Mouse (Mus musculus) megakaryocyte-erythroid progenitor cell, adult 5-6 weeks (primary cell): ENCODE measurements around the gene Ykt6. TPM values are rescaled to one million over a fixed set of nuclear protein-coding genes. Genes with fewer than 3 reads are reported as not detected.

Experiments
- ATAC-seq: replicated peaks from 2 replicates; pipeline ENCODE4 v1.8.0; 2016; ENCODE audit warnings: mild to moderate bottlenecking, inconsistent platforms; ENCODE audit not compliant: severe bottlenecking, poor library complexity, low FRiP score, low TSS enrichment
- total RNA-seq, 2 experiments: library from RNA; stranded (forward) in 1 of 2; stranded (reverse) in 1 of 2; fragments of 200-1000, 215-1000 nt in 1 of 2; fragments of >200 nt in 1 of 2; fragmentation: Nextera tagmentation in 1 of 2; gene quantifications; 2 replicates each; pipeline ENCODE4 v1.2.3; 2014 to 2017

Ykt6 gene
- total RNA-seq, 2 experiments from 2014 or later, result 37.7 to 43.6 TPM

DNA sequence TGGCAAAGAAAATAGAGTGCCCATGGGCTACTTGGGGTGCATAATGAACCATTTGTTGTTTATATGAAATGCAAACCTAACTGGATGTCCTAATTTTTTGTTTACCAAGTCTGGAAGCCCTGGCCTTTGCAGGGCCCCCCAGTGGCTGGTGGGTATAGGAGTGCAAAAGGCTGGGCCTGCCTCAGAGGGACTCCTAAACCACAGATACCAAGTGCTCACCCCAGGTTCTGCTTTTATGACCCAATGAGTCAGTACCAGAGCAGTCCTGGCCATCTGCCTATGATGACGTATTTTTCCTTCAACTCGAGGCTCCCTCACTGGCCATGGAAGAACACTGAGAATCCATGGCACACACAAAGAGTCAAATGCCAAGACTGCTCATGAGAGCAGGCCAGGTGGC is 10.4 kb upstream of the Ykt6 start:
- ATAC-seq, result no peak

DNA sequence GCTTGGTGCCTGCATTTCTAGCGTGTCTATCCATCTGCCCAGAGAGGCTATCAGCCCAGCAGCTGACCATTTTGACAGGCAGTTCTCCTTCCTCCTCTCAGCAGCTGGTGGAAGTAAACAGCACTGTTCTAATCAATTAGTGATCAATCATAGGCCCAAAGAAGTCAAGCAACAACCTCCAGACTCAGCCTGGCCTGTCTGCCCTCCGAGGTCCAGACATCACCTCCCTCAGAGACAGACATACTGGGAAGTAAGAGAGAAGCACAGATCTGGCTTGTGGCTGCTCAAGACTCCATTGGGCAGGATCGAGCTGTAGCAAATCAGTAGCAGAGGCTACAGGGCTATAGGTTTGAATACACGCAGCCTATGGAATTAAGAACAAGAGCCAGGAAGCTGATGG is 7.7 kb upstream of the Ykt6 start:
- ATAC-seq, result no peak

DNA sequence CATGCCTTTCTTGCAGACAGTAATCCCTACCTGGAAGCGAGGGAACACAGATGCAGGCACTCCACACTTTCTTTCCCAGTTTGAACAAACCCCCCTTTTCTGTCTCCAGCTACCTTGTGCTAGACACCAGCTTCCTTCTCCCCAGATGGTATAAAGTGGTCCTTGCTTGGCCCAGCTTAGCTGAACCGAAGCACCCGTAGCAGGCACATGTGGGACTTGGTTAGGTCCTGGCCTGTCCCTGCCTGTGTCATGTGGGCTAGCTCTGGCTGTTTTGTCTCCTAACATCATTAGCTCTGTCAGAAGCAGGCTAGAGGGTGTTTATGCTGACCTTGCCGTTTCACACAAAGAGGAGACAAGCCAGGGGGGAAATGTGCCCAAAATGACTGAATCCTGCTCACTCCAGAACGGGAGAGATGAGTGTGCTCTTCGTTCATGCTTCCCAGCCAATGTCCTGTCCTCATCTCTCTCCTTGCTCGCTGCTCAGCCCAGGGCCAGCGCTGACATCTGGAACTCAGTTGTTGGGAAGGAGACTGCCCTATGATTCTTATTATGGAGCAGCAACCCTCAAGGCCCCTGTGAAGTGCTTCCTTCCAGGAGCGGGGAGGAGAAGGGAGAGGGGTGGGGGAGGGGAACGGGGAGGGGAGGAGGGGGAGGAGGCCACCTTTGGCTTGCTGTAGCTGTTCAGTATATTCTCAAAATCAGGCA is 6.8 kb upstream of the Ykt6 start:
- no peak for ATAC-seq

DNA sequence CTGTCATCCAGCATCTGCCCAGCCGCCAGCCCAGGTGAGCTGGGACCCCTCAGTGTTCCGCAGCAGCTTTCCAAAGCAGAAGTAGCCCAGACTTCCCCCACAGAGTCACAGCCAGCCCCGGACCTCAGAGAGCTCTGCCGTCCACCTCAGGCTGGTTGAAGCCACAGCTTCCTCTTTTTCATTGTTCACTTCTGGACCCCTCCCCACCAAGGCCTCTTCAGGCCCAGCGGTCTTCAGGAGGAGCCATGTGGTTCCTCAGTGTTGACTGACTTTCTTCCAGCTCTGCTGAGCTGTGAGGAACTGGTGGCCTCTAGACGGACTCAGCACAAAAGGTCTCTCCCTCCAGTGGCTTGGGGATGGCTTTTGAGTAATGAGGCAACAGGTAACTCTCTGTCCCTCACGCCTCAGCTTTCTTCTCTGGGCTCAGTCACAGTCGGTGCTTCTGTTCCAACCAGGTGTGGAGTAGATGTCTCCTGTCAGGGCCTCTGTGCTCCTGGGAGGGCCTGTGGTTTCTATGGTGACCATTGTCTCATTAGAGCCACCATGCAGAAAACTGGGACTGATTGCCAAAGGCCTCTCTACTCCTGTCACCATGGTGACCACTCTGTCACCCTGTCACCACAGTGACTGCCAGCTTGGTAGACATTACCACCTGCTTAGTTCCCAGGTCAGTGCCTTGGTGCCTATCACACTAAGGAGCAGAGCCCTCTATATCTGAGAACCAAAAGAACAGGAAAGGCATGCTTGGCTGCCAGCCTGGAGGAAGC is 5.7 kb upstream of the Ykt6 start, which contains the start of gene Gck:
Gck (minus strand) TSS at position 496 of the 767 bp plus-strand sequence.
- ATAC-seq, result 0 out of 2 replicates have a peak, but pooled peaks have one; percentile 37

DNA sequence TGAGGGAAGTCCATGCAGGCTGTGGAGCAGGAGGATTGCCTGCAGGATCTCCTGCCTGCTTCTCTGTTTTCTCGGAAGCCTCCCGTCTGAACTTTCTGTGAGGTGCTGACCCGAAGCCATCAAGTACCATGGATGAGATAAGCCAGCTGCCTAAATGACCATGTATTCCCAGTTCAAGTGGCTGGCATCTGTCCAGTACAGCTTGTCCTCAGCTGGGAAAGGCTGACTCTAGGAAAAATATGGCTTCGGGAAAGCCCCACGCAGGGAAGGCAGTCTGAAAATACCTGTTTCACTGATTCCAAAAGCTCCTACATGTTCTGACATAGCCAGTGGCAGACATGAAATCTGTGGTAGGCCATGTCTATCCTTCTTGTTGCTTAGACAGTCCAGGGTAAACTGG is 3.0 kb upstream of the Ykt6 start:
- no peak for ATAC-seq

DNA sequence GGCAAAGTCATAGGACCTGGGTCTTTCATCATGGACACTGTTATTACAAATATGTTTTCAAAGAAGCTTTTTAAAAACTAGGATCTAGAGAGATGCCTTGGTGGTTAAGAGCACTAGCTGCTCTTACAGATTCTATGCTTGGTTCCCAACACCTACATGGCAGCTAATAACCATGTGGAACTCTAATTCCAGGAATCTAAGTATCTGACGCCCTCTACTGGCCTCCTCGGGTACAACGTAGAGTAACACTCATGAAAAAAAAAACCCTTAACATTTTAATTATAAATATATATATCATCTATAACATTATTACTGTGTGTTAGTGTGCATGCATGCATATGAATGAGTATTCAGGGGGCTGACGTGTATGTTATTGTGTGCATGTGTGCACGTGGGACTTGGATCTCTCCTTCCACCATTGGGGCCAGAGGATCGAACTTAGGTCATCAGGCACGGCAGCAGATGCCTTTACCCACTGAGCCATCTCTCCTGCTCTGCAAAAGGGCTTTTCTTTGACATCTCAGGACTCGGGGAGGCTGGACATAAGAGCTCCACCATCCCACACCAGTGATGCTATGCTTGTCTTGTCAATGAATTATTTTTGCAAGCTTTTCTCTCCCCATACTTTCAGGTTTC is 2.2 kb upstream of the Ykt6 start:
- no peak for ATAC-seq

DNA sequence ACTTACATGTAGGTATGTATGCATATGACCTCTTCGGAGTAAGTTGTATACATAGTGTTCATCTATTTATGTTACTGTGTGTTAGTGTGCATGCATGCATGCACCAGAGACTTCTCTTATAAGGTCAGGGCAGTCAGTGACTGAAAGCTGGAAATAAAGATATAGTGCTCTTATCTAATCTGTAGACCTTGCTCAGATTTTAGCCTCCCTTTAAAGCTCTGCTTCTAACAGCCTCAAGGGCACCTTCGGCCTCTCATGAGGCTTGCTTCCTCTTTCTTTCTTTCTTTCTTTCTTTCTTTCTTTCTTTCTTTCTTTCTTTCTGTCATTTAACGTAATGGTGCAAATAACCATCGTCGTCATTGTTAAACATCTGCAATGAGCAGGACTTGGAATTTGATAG is 1.1 kb upstream of the Ykt6 start:
- no peak for ATAC-seq

DNA sequence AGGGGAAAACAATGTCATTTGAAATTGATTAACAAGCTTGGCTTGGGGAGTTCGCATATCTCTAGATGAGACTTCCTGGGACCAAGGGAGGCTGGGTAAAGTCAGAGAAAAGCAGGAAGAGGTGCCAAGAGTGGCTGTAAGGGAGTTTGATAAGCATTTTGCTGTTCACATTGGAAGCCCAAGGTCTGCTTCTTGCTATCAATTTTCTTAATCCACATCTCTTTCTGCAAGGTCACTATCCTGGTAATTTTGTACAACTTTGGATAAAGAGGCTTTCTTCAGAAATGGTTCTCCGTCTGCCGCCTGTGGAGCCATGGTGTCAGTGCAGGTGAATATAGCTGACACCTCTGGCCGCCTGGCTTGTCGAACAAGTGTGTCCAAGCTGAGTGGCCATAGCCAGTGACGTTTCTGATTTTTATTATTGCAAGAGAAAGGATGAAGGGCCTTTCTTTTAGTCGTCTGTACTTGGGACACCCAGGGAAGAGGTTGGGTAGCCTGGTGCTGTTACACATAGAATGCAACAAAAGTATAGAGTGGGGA is 458 bp upstream of the Ykt6 start:
- ATAC-seq, result peak; percentile 84

DNA sequence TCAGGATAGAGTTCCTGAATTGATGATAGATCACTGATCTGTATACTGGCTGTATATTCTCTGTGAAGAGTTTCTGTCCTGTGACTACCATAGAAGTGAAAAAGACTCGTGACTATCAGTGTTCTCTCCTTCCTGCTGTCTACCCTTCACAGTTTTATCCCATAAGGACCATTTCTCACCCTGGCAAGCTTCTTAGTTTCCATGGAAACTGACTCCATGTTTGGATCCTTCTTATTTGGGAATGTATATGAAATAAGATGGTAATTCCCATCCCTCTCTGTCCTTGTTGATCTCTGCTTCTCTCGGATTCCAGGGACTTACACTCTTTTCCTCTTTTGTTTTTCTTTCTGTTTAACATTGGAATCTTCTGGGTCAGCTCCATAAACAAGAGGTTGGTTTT is 4.6 kb downstream of the Ykt6 start:
- no peak for ATAC-seq

DNA sequence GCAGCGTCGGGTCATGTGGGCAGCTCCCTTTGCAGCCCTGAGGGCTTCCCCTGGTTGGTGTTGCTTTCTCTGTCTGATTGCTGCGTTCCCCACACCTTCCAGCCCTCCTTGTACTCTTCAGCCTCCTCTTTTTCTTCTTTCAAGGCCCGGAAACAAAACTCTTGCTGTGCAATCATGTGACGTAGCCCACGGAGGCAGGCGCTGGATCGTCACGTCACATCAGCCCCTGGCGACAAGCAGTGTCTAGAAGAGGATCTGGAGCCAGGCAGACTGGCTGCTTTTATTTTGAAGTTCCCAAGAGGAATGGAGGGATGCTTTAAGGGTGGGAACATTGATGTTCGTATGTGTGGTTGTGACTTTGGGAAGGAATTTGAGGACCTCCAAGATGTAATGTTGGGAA is 10.4 kb downstream of the Ykt6 start:
- no peak for ATAC-seq

DNA sequence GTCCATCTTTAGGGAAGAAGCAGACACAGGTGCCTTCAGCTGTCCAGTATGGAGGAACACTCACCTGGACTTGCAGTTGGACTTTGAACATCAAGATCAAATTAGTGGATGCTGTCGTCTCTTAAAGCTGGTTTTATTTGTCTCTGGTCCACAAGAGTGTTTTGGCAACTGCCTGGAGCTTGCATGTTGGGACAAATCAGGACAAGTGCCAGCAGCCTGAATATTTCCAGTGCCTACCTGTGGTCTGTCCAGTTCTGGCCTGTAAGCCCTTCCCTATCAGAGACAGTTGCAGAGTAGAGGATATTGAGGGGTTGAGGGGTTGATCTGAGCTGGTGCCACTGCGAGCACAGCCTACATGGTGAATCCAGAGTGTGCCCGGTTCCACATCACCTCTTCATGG is 11.3 kb downstream of the Ykt6 start:
- no peak for ATAC-seq

DNA sequence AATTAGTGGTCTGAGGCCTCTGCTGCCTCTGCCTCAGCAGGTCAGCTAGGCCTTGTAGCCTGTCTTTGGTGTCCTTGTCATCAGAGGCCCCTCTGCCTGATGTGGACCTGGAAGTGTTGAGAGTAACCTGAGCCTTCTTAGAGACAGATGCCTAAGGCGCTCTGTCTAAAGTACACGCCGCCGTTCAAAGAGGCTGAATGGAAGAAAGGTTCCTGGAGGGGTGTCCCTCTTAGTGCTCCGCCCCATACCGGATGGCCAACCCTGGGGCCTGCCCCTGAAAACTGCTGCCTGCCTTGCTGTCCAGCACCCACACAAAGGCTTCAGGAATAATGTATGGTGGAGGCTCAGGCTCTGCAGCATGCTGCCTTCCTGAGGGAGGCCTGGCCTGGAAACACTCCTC is 12.7 kb downstream of the Ykt6 start:
- ATAC-seq, result no peak

DNA sequence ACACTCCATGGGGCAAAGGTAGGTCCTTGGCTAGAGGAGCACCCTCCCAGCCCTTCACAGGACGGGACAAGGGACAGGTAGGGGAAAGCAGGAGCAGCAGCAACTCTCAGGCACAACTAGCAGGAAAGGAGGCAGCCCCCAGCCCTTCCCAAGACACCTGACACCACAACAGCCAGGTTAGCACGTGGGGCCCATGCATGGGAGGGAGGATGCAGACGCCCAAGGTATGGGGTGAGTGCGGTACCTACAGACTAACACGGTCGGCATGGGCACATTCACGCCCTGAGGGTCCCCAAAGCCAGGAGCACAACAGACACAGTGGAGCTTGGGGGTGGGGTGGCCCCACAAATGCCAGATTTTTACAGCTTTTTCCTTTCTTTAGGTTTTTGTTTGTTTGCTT is 15.7 kb downstream of the Ykt6 start:
- no peak for ATAC-seq

DNA sequence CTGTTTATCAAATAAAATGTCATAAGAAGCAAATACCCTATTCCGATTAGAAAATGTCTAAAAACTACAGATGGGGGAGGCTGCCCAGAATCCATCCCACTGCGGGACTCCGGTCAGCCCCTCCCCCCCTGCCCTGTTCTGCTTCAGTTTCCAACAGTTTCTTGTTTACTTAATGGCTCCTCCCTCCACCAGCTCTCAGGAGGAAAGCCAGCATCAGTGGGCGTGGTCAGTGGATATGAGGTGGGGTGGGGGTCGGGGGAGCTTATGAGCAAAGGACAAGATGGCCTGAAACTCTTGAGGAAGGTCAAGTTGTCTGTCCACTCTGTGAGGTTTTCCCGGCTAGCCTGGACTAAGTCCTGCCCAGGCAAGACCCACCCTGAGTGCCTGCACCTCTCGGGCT is 17.7 kb downstream of the Ykt6 start:
- ATAC-seq, result no peak

DNA sequence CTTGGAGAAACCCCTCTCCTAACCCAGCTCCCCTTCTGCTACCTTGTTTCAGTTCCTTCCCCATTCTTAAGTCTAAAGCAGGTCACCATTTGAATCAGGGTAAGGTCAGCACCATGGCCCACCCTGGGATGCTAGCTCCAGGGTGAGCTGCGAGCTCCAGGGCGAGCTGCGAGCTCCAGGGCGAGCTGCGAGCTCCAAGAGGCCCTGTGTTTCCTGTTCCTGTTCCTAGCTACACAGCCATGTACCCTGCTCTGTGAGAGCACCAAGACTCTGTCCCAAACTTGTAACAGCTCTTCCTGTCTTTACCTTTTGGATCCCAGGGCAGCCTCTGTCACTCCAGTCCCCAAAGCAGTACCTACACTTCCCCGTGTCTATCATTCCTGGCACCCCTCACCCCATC is 18.6 kb downstream of the Ykt6 start:
- no peak for ATAC-seq

DNA sequence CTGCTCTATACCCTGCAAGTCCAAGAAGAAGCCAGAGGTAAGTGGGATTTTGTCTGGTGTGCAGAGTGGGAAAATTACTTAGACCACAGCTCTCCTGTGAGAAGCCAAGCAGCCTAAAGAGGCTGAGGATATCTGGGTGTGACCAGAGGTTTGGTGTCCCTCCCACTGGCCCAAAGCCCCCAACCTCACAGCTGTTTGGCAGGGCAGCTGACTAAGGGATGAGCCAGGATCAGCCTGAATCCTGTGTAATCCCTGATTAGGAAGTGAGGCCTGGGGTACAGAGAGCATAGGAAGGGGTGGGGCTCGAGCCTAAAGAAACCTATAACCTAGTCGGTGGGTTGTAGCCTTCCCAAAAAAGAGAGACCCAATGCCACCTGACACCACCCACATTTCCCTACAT is 19.6 kb downstream of the Ykt6 start:
- no peak for ATAC-seq

DNA sequence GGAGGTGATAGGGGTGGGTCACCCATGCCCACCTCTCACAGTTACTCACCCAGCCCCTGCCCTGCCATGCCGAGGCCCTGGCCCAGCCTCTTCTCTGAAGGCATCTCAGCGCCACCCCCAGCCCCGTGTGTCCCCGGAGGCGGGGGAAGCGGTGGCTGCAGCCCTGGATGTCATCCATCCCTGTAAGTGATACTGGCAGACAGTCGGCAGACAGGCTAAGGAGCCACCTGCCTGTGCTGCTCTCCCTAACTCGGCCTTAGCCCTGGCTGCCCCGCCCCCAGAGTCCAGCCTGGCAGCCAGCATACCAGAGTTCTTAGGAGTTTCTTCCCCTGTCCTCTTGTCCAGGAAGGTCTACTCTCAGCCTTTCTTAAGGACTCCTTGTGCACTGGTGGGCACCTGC is 20.6 kb downstream of the Ykt6 start:
- ATAC-seq, result no peak

DNA sequence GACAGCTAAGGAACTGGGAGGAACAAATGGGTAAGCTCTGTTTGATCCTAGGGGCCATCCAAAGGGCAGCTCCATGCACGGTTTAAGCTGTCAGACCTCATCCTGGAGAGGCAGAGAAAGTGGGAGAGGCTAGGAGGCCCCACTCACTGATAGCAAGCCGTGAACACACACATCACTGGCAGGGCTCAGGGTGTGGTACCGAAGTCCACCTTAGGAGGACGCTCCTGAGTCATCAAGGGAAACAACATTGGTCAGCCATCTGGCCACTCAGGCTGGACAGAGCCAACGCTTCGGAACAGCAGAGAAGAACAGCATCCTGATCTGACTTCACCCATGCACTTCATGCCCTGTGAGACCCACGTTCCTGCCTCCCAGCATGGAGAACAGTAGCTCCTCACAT is 23.6 kb downstream of the Ykt6 start:
- ATAC-seq, result no peak

DNA sequence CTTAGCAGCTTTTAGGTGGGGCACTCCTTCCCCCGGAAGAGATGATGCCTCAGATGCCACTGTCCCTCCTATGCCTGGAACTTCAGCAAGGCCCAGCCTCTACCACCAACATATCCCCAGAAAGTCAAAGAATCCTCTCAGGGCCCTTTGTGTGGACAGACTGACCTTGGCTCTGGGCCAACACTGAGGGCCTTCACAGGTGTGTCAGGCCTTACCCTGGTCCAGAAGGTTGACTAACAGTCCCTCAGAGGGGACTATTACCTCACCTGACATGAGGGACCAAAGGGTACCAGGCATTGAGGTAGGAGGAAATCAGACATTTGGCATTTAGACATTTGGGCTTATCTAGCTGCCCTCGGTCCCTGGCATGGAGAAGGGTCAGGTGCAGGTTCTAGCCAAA is 24.6 kb downstream of the Ykt6 start:
- no peak for ATAC-seq

DNA sequence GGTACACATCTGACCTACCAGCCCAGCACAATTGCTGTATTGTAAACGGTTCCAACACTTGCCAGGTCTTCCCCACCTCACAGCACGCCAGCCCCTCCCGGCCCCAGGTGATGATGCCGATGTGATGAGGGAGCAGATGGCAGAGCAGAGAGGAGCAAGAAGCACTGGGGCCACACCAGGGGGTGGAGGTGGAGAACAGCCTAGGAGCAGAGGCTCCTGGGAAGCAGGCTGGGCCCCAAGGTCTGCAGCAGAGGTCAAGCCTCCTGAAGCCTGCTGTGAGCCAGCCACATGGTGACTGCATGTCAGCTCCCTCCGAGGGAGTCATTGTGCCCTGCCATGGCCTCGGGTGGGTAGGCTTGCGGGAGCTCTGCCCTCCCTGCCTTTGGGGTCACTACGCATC is 25.1 kb downstream of the Ykt6 start:
- no peak for ATAC-seq
